9 mouse cellular contexts compared by ENCODE assay signal in genomic region chr12:70148631-70149265, GRCm38 (mm10). TPM values are rescaled to one million over a fixed set of nuclear protein-coding genes. Genes with fewer than 3 reads are reported as not detected.
DNase-seq lines count a peak whose midpoint lies in the region; ATAC-seq and TF ChIP-seq lines count a peak whose summit lies in the region.
"Had no signal": no experiment of that assay in that cellular context is flagged by ENCODE, and none has a peak within 500 bp of the region (broad histone marks: within the 10 kb centered on the region; RNA-seq: fewer than 3 reads in every experiment).

No protein-coding gene starts in this region.

- H3K9me3 ChIP-seq in E14TG2a.4 (ENCODE audit: low read length): no peaks in the 10 kb centered on the region
- no peaks in the 10 kb centered on the region for H3K9me3 ChIP-seq in forebrain, postnatal 0 days (ENCODE audit: low read length)
- no peaks in the 10 kb centered on the region for H3K9me3 ChIP-seq in limb, embryonic 12.5 days

- intact Hi-C loops in gastrocnemius, adult 2 months (cut with DNase I): loop anchor here (10.0 kb wide), 2 partner anchors 224 to 394 kb away; no protein-coding TSS in a partner anchor

- ATAC-seq in forebrain, postnatal 0 days: peak; percentile 36
- no peak for ATAC-seq in limb, embryonic 12.5 days (ENCODE audit: insufficient number of reproducible peaks, insufficient read depth, low FRiP score, low TSS enrichment, low read depth)
- ATAC-seq in erythroid progenitor cell, adult 5-6 weeks (replicated peaks; ENCODE audit: low FRiP score, poor library complexity, severe bottlenecking): no peak

- peak overlapping the region; percentile 75 for H3K27ac ChIP-seq in gastrocnemius, adult 2 months
- H3K27ac ChIP-seq in forebrain, postnatal 0 days (ENCODE audit: low read depth, low read length): peak overlapping the region; percentile 66
- H3K27ac ChIP-seq in limb, embryonic 12.5 days: no peak overlapping the region

- peaks cover 47% of the 10 kb centered on the region for H3K4me1 ChIP-seq in E14TG2a.4 (replicated peaks; ENCODE audit: low read depth, low read length)
- H3K4me1 ChIP-seq in forebrain, postnatal 0 days (ENCODE audit: insufficient read depth): peaks cover 11% of the 10 kb centered on the region; the same call in 1 of the 2 replicates
- peaks cover 14% of the 10 kb centered on the region for H3K4me1 ChIP-seq in limb, embryonic 12.5 days (replicated peaks)

- DNase-seq in gastrocnemius, adult 2 months: no peak
- DNase-seq in gastrocnemius, postnatal 10 days: no peak
- DNase-seq in forebrain, postnatal 0 days: peak; percentile 23
- DNase-seq in naive thymus-derived CD4-positive, alpha-beta T cell, adult 2 months (ENCODE audit: low read depth): peak; percentile 57
- no peak for DNase-seq in left cerebral cortex, adult 11 months (ENCODE audit: low spot score)

- H3K4me3 ChIP-seq in gastrocnemius, adult 2 months: peak overlapping the region; percentile 69
- H3K4me3 ChIP-seq in E14TG2a.4 (replicated peaks; ENCODE audit: low read length): peak overlapping the region; percentile 30
- H3K4me3 ChIP-seq in forebrain, postnatal 0 days (ENCODE audit: low read depth, low read length): no peak overlapping the region
- peak overlapping the region; percentile 26 for H3K4me3 ChIP-seq in limb, embryonic 12.5 days (replicated peaks)

- H3K4me2 ChIP-seq in forebrain, postnatal 0 days (ENCODE audit: low read depth): peak overlapping the region; percentile 25
- H3K4me2 ChIP-seq in limb, embryonic 12.5 days: peak overlapping the region; percentile 61

- H3K27me3 ChIP-seq in E14TG2a.4 (ENCODE audit: insufficient read depth, low read length): peaks cover 2% of the 10 kb centered on the region
- no peaks in the 10 kb centered on the region for H3K27me3 ChIP-seq in forebrain, postnatal 0 days (ENCODE audit: insufficient read depth, low read length)
- H3K27me3 ChIP-seq in limb, embryonic 12.5 days: 0 out of 2 replicates have a peak, but pooled peaks cover 3% of the 10 kb centered on the region

- 14% methylated on average over 11 of the region's 11 CpGs for WGBS in forebrain, postnatal 0 days
- 12% methylated on average over 11 of the region's 11 CpGs for WGBS in limb, embryonic 12.5 days

- H3K9ac ChIP-seq in forebrain, postnatal 0 days: no peak overlapping the region
- H3K9ac ChIP-seq in limb, embryonic 12.5 days (replicated peaks): no peak overlapping the region

- H3K36me3 ChIP-seq in E14TG2a.4 (ENCODE audit: insufficient read depth, low read length): no peaks in the 10 kb centered on the region
- no peaks in the 10 kb centered on the region for H3K36me3 ChIP-seq in forebrain, postnatal 0 days (ENCODE audit: insufficient read depth)
- H3K36me3 ChIP-seq in limb, embryonic 12.5 days: no peaks in the 10 kb centered on the region

- no peak for TF ChIP-seq CTCF in gastrocnemius, adult 2 months (IDR thresholded peaks at IDR 0.05)
- no peak for TF ChIP-seq CTCF in E14TG2a.4 (conservative IDR thresholded peaks at IDR 0.05; ENCODE audit: low read length)
- no peak for TF ChIP-seq CTCF in forebrain, postnatal 0 days (IDR thresholded peaks at IDR 0.05; ENCODE audit: low read depth)

RNA-seq across cellular contexts. Expression of gene Abhd12b, which starts 5.2 kb away (rescaled TPM):
- not detected for total RNA-seq in gastrocnemius, adult 2 months (2021)
- not detected for total RNA-seq in gastrocnemius, postnatal 10 days (2021)
- 0.08 TPM in 1 of 2 replicates, not detected in the other for total RNA-seq in forebrain, postnatal 0 days (2014; rRNA removed)
- polyA plus RNA-seq in forebrain, postnatal 0 days (2015; fragmentation: Nextera tagmentation; extraction: Ambion mirVana): 0.13 TPM in 1 of 2 replicates, not detected in the other
- polyA plus RNA-seq in limb, embryonic 12.5 days (2016; fragmentation: Nextera tagmentation; extraction: Ambion mirVana): not detected in 2 replicates
- total RNA-seq in erythroid progenitor cell, adult 5-6 weeks (2015; ENCODE audit: low replicate concordance): not detected in 2 replicates
- total RNA-seq in erythroid progenitor cell, adult 5-6 weeks (2017; ENCODE audit: low replicate concordance): not detected in 2 replicates
- total RNA-seq: MEL had no signal

RNA-seq across cellular contexts. Expression of gene Nin, which starts 35.2 kb away (rescaled TPM):
- 10 to 100 TPM; 23.6 to 24.6 TPM for total RNA-seq in gastrocnemius, adult 2 months (2021)
- 10 to 100 TPM; 30.3 to 33.4 TPM for total RNA-seq in gastrocnemius, postnatal 10 days (2021)
- 28.4 and 36.9 TPM in 2 replicates for total RNA-seq in forebrain, postnatal 0 days (2014; rRNA removed)
- 5.6 and 8.5 TPM in 2 replicates for polyA plus RNA-seq in forebrain, postnatal 0 days (2015; fragmentation: Nextera tagmentation; extraction: Ambion mirVana)
- polyA plus RNA-seq in limb, embryonic 12.5 days (2016; fragmentation: Nextera tagmentation; extraction: Ambion mirVana): 11.4 and 12.0 TPM in 2 replicates
- 16.2 and 36.0 TPM in 2 replicates for total RNA-seq in erythroid progenitor cell, adult 5-6 weeks (2015; ENCODE audit: low replicate concordance)
- 22.6 and 30.4 TPM in 2 replicates for total RNA-seq in erythroid progenitor cell, adult 5-6 weeks (2017; ENCODE audit: low replicate concordance)

Comparison
In these comparisons a context has a peak if more than half of its experiments do, and no peak if none do; other contexts are left out.
1. DNase-seq: peak in forebrain, postnatal 0 days (single experiment) and naive thymus-derived CD4-positive, alpha-beta T cell, adult 2 months (single experiment); none in gastrocnemius, adult 2 months (single experiment), gastrocnemius, postnatal 10 days (single experiment) and left cerebral cortex, adult 11 months (single experiment).